Mouse (Mus musculus) forebrain, embryonic 16.5 days (tissue): ENCODE measurements around the gene Adam19. TPM values are rescaled to one million over a fixed set of nuclear protein-coding genes. Genes with fewer than 3 reads are reported as not detected.

Source experiments
- ATAC-seq: fragments of 200-750 bp; cut with Nextera tagmentation; 2 replicates; pipeline ENCODE4 v1.8.0; 2017; ENCODE audit warnings: mild to moderate bottlenecking, moderate library complexity
- H3K27ac ChIP-seq: fragments of 300-500 bp; sonication (generic); 2 replicates; pipeline ENCODE4 v1.5.1; 2014; ENCODE audit warnings: low read length, control low read depth
- H3K27me3 ChIP-seq: fragments of 300-500 bp; sonication (generic); replicated peaks from 2 replicates; pipeline ENCODE4 v1.6.1; 2014; ENCODE audit warnings: low read length; ENCODE audit not compliant: control insufficient read depth, insufficient read depth
- H3K36me3 ChIP-seq: fragments of 300-500 bp; sonication (generic); 2 replicates; pipeline ENCODE4 v1.6.1; 2014; ENCODE audit not compliant: control insufficient read depth, insufficient read depth
- H3K4me1 ChIP-seq: fragments of 300-500 bp; sonication (generic); replicated peaks from 2 replicates; pipeline ENCODE4 v1.6.1; 2014; ENCODE audit warnings: low read length; ENCODE audit not compliant: control insufficient read depth, insufficient read depth
- H3K4me2 ChIP-seq: fragments of 300-500 bp; sonication (generic); 2 replicates; pipeline ENCODE4 v1.6.1; 2014; ENCODE audit warnings: mild to moderate bottlenecking, low read length, control low read depth
- H3K4me3 ChIP-seq: fragments of 300-500 bp; sonication (generic); replicated peaks from 2 replicates; pipeline ENCODE4 v1.5.1; 2014; ENCODE audit warnings: mild to moderate bottlenecking, low read length, control low read depth
- H3K9ac ChIP-seq: fragments of 300-500 bp; sonication (generic); replicated peaks from 2 replicates; pipeline ENCODE4 v1.6.1; 2014; ENCODE audit warnings: low read depth, low read length, control low read depth
- H3K9me3 ChIP-seq: fragments of 300-500 bp; sonication (generic); 2 replicates; pipeline ENCODE4 v1.6.1; 2016; ENCODE audit warnings: low read length; ENCODE audit not compliant: control insufficient read depth
- WGBS: fragments of 180-500 bp; shearing (Covaris S2); extraction: QIAGEN DNeasy Blood & Tissue Kit; methylation state at CpG from one replicate; pipeline ENCODE4 v1.1.7; 2014; 5-methylcytosine and 5-hydroxymethylcytosine counted together
- polyA plus RNA-seq: library from polyadenylated mRNA; unstranded; fragments of >200 nt; fragmentation: Nextera tagmentation; extraction: Ambion mirVana; gene quantifications from 2 replicates; pipeline ENCODE4 v1.2.1, GENCODE M21; 2015

Adam19 gene
- polyA plus RNA-seq, 1 experiment from 2014 or later: 10.8 TPM

- H3K4me2 ChIP-seq: no peak overlapping the region
- H3K27ac ChIP-seq: no peak overlapping the region
- H3K36me3 ChIP-seq: no peaks in the 10 kb centered on the region
- no peak for ATAC-seq
- no peak overlapping the region for H3K4me3 ChIP-seq
- H3K9me3 ChIP-seq: no peaks in the 10 kb centered on the region
- H3K27me3 ChIP-seq: no peaks in the 10 kb centered on the region
- no peak overlapping the region for H3K9ac ChIP-seq
- 77% methylated on average over 8 of the region's 8 CpGs for WGBS
- H3K4me1 ChIP-seq: no peaks in the 10 kb centered on the region
Observed at GRCm38 (mm10) chr11:46110156-46110944, 54.6 kb downstream of the Adam19 start.

- H3K27ac ChIP-seq: no peak overlapping the region
- no peaks in the 10 kb centered on the region for H3K4me1 ChIP-seq
- no peak overlapping the region for H3K4me2 ChIP-seq
- H3K27me3 ChIP-seq: no peaks in the 10 kb centered on the region
- ATAC-seq: no peak
- H3K36me3 ChIP-seq: no peaks in the 10 kb centered on the region
- WGBS: 67% methylated on average over 1 of the region's 1 CpGs
- H3K9ac ChIP-seq: no peak overlapping the region
- H3K9me3 ChIP-seq: no peaks in the 10 kb centered on the region
- no peak overlapping the region for H3K4me3 ChIP-seq
Observed at GRCm38 (mm10) chr11:46110945-46111287, 55.1 kb downstream of the Adam19 start.

- no peaks in the 10 kb centered on the region for H3K36me3 ChIP-seq
- no peak overlapping the region for H3K4me2 ChIP-seq
- no peaks in the 10 kb centered on the region for H3K4me1 ChIP-seq
- H3K27me3 ChIP-seq: no peaks in the 10 kb centered on the region
- no peak overlapping the region for H3K27ac ChIP-seq
- WGBS: 78% methylated on average over 3 of the region's 3 CpGs
- no peak for ATAC-seq
- no peaks in the 10 kb centered on the region for H3K9me3 ChIP-seq
- H3K9ac ChIP-seq: no peak overlapping the region
- H3K4me3 ChIP-seq: no peak overlapping the region
Observed at GRCm38 (mm10) chr11:46113211-46113610, 57.4 kb downstream of the Adam19 start.

- Histone ChIP-seq H3K27me3 (no peaks in the 10 kb centered on the region), H3K36me3 (no peaks in the 10 kb centered on the region), H3K27ac (no peak overlapping the region), H3K9me3 (no peaks in the 10 kb centered on the region), H3K4me1 (no peaks in the 10 kb centered on the region), H3K4me3 (no peak overlapping the region), H3K4me2 (no peak overlapping the region), H3K9ac (no peak overlapping the region)
- 85% methylated on average over 7 of the region's 7 CpGs for WGBS
- no peak for ATAC-seq
Observed at GRCm38 (mm10) chr11:46114221-46114620, 58.4 kb downstream of the Adam19 start.

- no peak overlapping the region for H3K4me2 ChIP-seq
- ATAC-seq: no peak
- H3K27me3 ChIP-seq: no peaks in the 10 kb centered on the region
- no peak overlapping the region for H3K4me3 ChIP-seq
- H3K4me1 ChIP-seq: no peaks in the 10 kb centered on the region
- whole genome bisulfite sequencing: 55% methylated on average over 4 of the region's 4 CpGs
- no peak overlapping the region for H3K9ac ChIP-seq
- H3K9me3 ChIP-seq: no peaks in the 10 kb centered on the region
- no peak overlapping the region for H3K27ac ChIP-seq
- no peaks in the 10 kb centered on the region for H3K36me3 ChIP-seq
Observed at GRCm38 (mm10) chr11:46115011-46115410, 59.2 kb downstream of the Adam19 start.

- no peak overlapping the region for H3K4me2 ChIP-seq
- no peaks in the 10 kb centered on the region for H3K9me3 ChIP-seq
- no peaks in the 10 kb centered on the region for H3K4me1 ChIP-seq
- no peak overlapping the region for H3K27ac ChIP-seq
- WGBS: 81% methylated on average over 9 of the region's 9 CpGs
- no peaks in the 10 kb centered on the region for H3K27me3 ChIP-seq
- H3K4me3 ChIP-seq: no peak overlapping the region
- H3K36me3 ChIP-seq: no peaks in the 10 kb centered on the region
- no peak overlapping the region for H3K9ac ChIP-seq
- no peak for ATAC-seq
Observed at GRCm38 (mm10) chr11:46115411-46116173, 59.8 kb downstream of the Adam19 start.

GRCm38 (mm10) chr11:46116510-46116909 is 60.7 kb downstream of the Adam19 start:
- no peak overlapping the region for H3K4me3 ChIP-seq
- 96% methylated on average over 2 of the region's 2 CpGs for WGBS
- no peak overlapping the region for H3K4me2 ChIP-seq
- no peak overlapping the region for H3K27ac ChIP-seq
- H3K27me3 ChIP-seq: no peaks in the 10 kb centered on the region
- no peak for ATAC-seq
- H3K4me1 ChIP-seq: no peaks in the 10 kb centered on the region
- no peaks in the 10 kb centered on the region for H3K36me3 ChIP-seq
- no peaks in the 10 kb centered on the region for H3K9me3 ChIP-seq
- no peak overlapping the region for H3K9ac ChIP-seq

- 42% methylated on average over 4 of the region's 4 CpGs for WGBS
- Histone ChIP-seq H3K9ac (no peak overlapping the region), H3K27ac (no peak overlapping the region), H3K27me3 (no peaks in the 10 kb centered on the region), H3K4me1 (no peaks in the 10 kb centered on the region), H3K9me3 (no peaks in the 10 kb centered on the region), H3K36me3 (peaks cover 3% of the 10 kb centered on the region; the same call in 1 of the 2 replicates), H3K4me2 (no peak overlapping the region), H3K4me3 (no peak overlapping the region)
- no peak for ATAC-seq
Observed at GRCm38 (mm10) chr11:46119624-46120023, 63.8 kb downstream of the Adam19 start.

- Histone ChIP-seq H3K4me2 (no peak overlapping the region), H3K9me3 (no peaks in the 10 kb centered on the region), H3K27ac (no peak overlapping the region), H3K9ac (no peak overlapping the region), H3K4me1 (no peaks in the 10 kb centered on the region), H3K4me3 (no peak overlapping the region), H3K27me3 (no peaks in the 10 kb centered on the region), H3K36me3 (peaks cover 3% of the 10 kb centered on the region; the same call in 1 of the 2 replicates)
- WGBS: 91% methylated on average over 10 of the region's 10 CpGs
- ATAC-seq: no peak
Observed at GRCm38 (mm10) chr11:46120084-46120483, 64.3 kb downstream of the Adam19 start.
